Mouse (Mus musculus) stomach, postnatal 0 days (tissue): Measurements from ENCODE around the gene Mrpl46.

ENCODE experiments used
- CTCF ChIP-seq: IDR thresholded peaks from 2 replicates; pipeline ENCODE4 v1.5.1; 2016; ENCODE audit warnings: antibody characterized with exemption, low read depth, mild to moderate bottlenecking, moderate library complexity
- EP300 ChIP-seq: optimal IDR thresholded peaks from 2 replicates; pipeline ENCODE3; 2016; ENCODE audit warnings: antibody characterized with exemption

DNA sequence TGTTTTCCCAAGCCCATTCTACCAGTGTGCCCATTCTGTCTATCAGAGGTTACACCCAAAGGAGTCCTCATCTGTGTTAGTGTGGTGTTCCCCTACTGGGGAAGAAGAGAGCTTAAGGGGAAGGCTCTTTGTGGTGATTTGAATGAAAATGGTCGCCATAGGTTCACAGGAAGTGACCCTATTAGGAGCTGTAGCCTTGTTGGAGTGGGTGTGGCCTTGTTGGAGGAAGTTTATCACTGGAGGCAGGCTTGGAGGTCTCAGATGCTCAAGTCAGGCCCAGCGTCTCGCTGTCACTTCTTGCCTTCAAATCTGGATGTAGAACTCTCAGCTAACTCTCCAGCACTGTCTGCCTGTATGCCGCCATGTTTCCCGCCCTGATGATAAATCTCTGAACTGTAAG, 12.4 kb downstream of the Mrpl46 start:
- TF ChIP-seq CTCF (no peak), EP300 (no peak)
